Mouse (Mus musculus) liver, embryonic 14.5 days (tissue): ENCODE measurements at regions not wholly inside any gene's neighbourhood (a gene's known extent, or its start where the extent isn't known, plus 50 kb on each side); places are given as distances from the start of the nearest gene placed in this dataset.

Experiments
- CTCF ChIP-seq: IDR thresholded peaks from 2 replicates; pipeline ENCODE4 v1.5.1; 2016; ENCODE audit warnings: antibody characterized with exemption, low read depth, control low read depth
- EP300 ChIP-seq: IDR thresholded peaks from 2 replicates; pipeline ENCODE4 v1.6.1; 2016; ENCODE audit warnings: antibody characterized with exemption, low read depth

GRCm38 (mm10) chr4:131262909-131263308, 318.7 kb downstream of the Matn1 start:
- TF ChIP-seq CTCF = no peak
- TF ChIP-seq EP300 = no peak
